Mouse (Mus musculus): ENCODE measurements around the gene 4930503B20Rik. TPM values are rescaled to one million over a fixed set of nuclear protein-coding genes. Genes with fewer than 3 reads are reported as not detected.

4930503B20Rik gene
- polyA plus RNA-seq, 1 experiment from 2014 or later = not detected

DNA sequence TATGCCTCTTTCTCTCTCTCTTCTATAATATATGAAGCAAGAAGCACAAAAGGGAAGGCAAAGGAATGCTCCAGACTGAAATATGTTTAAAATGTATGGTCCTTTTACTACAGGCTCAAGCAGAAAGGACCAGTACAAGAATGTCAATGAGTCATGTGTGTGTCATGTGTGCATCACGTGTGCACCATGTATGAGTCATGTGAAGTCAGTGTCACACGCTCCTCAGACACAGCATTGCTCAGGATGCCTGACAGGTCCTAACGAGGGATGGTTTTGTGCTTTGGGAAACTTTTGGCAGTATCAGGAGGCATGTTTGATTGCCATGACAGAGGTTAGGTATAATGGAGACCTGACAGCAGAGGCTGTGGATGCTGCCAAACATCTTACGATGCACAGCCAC lies 25.1 kb upstream of the 4930503B20Rik start:
- H3K4me1 ChIP-seq = no peaks in the 10 kb centered on the region
- no peaks in the 10 kb centered on the region for H3K36me3 ChIP-seq
- H3K4me3 ChIP-seq = no peak overlapping the region
- H3K9me3 ChIP-seq = no peaks in the 10 kb centered on the region
- no peak overlapping the region for H3K9ac ChIP-seq
- 86% methylated on average over 4 of the region's 4 CpGs for WGBS
- H3K27me3 ChIP-seq = no peaks in the 10 kb centered on the region
- H3K27ac ChIP-seq = no peak overlapping the region
- H3K4me2 ChIP-seq = no peak overlapping the region
- ATAC-seq (ENCODE audit: insufficient number of reproducible peaks, low FRiP score, low TSS enrichment, low read depth) = no peak

DNA sequence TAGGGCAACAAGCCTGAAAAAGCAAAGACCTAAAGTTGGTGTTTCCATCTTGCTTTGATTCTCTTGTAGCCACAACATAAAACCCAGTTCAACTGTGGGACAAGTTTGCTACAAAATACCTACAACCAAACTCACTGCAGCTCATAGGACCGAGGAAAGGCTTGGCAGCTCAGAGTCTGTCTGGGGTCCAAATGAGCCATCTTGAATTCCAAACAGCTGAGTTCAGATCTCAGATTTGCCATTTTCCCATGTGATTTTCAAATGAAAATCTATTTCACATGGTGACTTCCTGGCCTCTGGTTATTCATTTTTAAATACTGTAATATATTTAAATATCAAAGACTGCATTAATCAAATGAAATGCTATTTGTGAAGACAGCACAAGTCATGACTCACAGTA lies 24.0 kb upstream of the 4930503B20Rik start:
- Histone ChIP-seq H3K4me3 (no peak overlapping the region), H3K36me3 (no peaks in the 10 kb centered on the region), H3K27me3 (no peaks in the 10 kb centered on the region), H3K4me2 (no peak overlapping the region), H3K9ac (no peak overlapping the region), H3K4me1 (no peaks in the 10 kb centered on the region), H3K27ac (no peak overlapping the region), H3K9me3 (no peaks in the 10 kb centered on the region)
- WGBS = 74% methylated on average over 1 of the region's 1 CpGs
- no peak for ATAC-seq (ENCODE audit: insufficient number of reproducible peaks, low FRiP score, low TSS enrichment, low read depth)

DNA sequence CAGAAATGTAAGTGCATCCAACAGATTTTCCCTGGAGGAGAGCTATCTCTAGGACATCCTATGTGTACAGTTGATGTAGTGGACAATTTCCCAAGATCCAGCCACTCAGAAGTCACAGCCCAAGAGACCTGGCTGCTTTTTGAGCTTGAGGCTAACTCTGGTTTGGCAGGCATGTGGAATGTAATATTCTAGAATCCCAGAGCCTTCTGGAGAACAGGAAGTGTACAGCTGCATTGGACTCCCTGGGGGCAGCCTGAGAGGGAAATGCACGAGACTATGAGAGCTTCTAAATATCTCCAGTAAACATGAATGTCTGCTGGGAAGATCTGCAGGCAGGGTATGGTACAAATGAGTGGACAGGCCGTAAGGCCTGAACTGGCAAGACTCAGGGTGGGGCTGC lies 20.0 kb upstream of the 4930503B20Rik start:
- H3K4me1 ChIP-seq = no peaks in the 10 kb centered on the region
- no peaks in the 10 kb centered on the region for H3K36me3 ChIP-seq
- 35% methylated on average over 2 of the region's 2 CpGs for WGBS
- no peak for ATAC-seq (ENCODE audit: insufficient number of reproducible peaks, low FRiP score, low TSS enrichment, low read depth)
- no peak overlapping the region for H3K9ac ChIP-seq
- H3K4me3 ChIP-seq = no peak overlapping the region
- H3K27ac ChIP-seq = no peak overlapping the region
- no peaks in the 10 kb centered on the region for H3K9me3 ChIP-seq
- no peaks in the 10 kb centered on the region for H3K27me3 ChIP-seq
- no peak overlapping the region for H3K4me2 ChIP-seq

DNA sequence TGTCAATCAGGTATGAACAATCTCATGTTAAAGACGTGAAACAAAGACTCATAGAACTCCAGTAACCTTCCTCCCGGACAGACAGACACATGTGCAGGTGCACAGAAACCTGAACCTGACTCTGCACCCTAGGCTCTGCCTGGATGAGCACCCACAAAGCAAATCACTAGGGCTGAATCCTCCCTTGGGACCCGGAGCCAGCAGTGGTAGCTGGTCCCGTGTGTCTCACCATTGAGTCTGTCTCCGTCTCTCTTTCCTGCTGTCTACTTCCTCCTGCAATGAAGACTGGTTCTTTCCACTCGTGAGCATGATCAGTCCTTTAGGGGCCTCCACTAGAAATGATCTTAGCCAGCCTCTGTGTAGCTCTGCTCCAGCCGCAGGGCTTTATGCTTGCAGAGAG lies 10.8 kb upstream of the 4930503B20Rik start:
- Histone ChIP-seq H3K27ac (no peak overlapping the region), H3K36me3 (no peaks in the 10 kb centered on the region), H3K4me3 (no peak overlapping the region), H3K9ac (no peak overlapping the region), H3K4me1 (no peaks in the 10 kb centered on the region), H3K27me3 (no peaks in the 10 kb centered on the region), H3K9me3 (no peaks in the 10 kb centered on the region), H3K4me2 (no peak overlapping the region)
- no peak for ATAC-seq (ENCODE audit: insufficient number of reproducible peaks, low FRiP score, low TSS enrichment, low read depth)
- WGBS = 80% methylated on average over 7 of the region's 7 CpGs

DNA sequence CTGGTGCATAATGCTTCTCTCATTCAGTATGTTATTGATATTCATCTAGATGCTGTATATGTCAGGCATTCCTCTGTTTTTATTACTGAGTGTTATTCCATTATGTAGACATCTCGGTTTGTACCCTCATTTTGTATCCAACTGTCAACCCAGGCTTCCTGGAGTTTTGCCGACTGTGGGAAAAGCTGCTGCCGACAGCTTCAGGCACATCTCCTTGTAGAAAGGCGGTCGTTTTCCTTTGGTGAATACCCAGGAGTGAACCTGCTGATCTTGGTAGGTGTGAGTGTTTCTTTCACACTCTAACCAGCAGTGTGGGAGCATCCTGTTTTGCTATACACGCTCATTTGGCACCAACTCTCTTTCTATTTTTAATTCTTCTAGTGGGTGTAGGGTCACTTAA lies 9.9 kb upstream of the 4930503B20Rik start:
- H3K4me2 ChIP-seq = no peak overlapping the region
- H3K27me3 ChIP-seq = no peaks in the 10 kb centered on the region
- no peak overlapping the region for H3K27ac ChIP-seq
- H3K4me1 ChIP-seq = no peaks in the 10 kb centered on the region
- no peak for ATAC-seq (ENCODE audit: insufficient number of reproducible peaks, low FRiP score, low TSS enrichment, low read depth)
- no peak overlapping the region for H3K9ac ChIP-seq
- no peaks in the 10 kb centered on the region for H3K9me3 ChIP-seq
- 80% methylated on average over 6 of the region's 6 CpGs for WGBS
- no peaks in the 10 kb centered on the region for H3K36me3 ChIP-seq
- no peak overlapping the region for H3K4me3 ChIP-seq

DNA sequence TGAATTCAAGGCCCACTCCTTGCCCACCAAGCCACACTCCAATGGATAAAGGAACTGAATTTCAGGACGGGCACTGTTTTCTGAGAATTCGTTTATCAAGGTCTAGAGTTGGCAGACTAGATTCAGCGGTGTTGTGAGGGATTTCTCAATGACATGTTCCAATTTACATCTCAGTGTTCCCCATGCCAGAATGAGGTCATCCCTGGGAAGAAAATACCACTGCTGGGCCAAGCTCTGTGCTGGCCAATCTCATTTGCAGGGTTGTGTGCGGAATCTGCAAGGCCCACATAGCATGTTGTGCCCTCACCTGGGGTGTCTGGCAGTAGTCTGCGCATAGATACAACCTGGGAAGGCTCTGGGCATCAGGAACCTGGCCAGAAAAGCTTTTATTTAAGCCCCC lies 8.2 kb upstream of the 4930503B20Rik start:
- H3K4me2 ChIP-seq = no peak overlapping the region
- no peak for ATAC-seq (ENCODE audit: insufficient number of reproducible peaks, low FRiP score, low TSS enrichment, low read depth)
- no peak overlapping the region for H3K27ac ChIP-seq
- H3K36me3 ChIP-seq = no peaks in the 10 kb centered on the region
- H3K4me3 ChIP-seq = no peak overlapping the region
- no peak overlapping the region for H3K9ac ChIP-seq
- WGBS = 93% methylated on average over 5 of the region's 5 CpGs
- H3K4me1 ChIP-seq = no peaks in the 10 kb centered on the region
- no peaks in the 10 kb centered on the region for H3K27me3 ChIP-seq
- no peaks in the 10 kb centered on the region for H3K9me3 ChIP-seq

DNA sequence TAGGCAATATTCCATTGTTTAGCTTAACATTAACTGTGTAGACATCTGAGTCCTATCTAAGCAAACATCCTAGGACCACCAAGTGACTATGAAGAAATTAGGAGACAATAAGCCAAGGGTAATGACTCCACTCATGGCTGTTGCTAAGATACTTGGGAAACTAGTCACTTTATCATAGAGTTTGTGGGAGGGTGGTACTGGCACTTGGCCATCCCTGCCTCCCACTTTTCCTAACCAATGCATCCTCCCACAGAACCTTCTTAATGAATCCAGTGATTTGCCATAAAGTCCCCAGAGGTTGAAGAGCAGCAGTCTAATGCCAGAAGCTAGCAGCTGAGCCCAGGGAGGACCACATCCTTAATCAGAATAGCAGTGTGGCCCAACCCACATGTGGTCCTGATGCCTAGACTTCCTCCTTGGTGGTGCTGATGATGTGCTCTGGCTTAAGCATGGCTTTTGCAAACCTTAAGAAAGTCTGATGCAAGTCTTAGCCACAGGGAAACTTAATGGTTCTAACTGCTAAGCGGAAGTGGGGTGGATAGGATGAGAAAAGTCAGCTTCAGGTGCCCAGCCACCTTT lies 7.0 kb upstream of the 4930503B20Rik start:
- no peak for ATAC-seq (ENCODE audit: insufficient number of reproducible peaks, low FRiP score, low TSS enrichment, low read depth)

DNA sequence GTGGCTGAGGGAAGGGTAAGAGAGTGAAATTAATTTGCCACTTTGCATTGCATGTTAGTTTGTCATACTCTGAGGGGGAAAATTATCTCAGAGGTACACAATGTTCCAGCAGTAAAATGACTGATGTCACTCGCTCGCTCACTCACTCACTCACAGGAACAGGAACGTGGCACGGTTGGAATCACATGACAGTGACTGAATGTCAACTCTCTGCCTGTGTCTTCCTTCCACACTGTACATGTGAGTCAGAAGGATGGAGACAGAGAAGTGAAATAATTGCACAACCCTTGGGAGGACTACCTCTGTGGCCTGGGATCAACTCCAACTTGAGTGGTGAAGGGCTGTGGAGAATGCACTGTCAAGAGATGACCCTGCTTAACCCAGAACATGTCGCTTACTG lies 6.3 kb upstream of the 4930503B20Rik start:
- H3K27me3 ChIP-seq = no peaks in the 10 kb centered on the region
- no peak overlapping the region for H3K9ac ChIP-seq
- WGBS = 87% methylated on average over 5 of the region's 5 CpGs
- H3K27ac ChIP-seq = no peak overlapping the region
- no peak overlapping the region for H3K4me3 ChIP-seq
- H3K4me1 ChIP-seq = no peaks in the 10 kb centered on the region
- no peak overlapping the region for H3K4me2 ChIP-seq
- ATAC-seq (ENCODE audit: insufficient number of reproducible peaks, low FRiP score, low TSS enrichment, low read depth) = no peak
- H3K9me3 ChIP-seq = no peaks in the 10 kb centered on the region
- H3K36me3 ChIP-seq = no peaks in the 10 kb centered on the region

More for the DNA sequence above, 7.0 kb upstream of the 4930503B20Rik start:
- no peak overlapping the region for H3K4me3 ChIP-seq
- H3K9me3 ChIP-seq = no peaks in the 10 kb centered on the region
- H3K27ac ChIP-seq = no peak overlapping the region
- 81% methylated on average over 1 of the region's 1 CpGs for WGBS
- no peaks in the 10 kb centered on the region for H3K27me3 ChIP-seq
- no peak overlapping the region for H3K9ac ChIP-seq
- no peaks in the 10 kb centered on the region for H3K4me1 ChIP-seq
- no peaks in the 10 kb centered on the region for H3K36me3 ChIP-seq
- H3K4me2 ChIP-seq = no peak overlapping the region

DNA sequence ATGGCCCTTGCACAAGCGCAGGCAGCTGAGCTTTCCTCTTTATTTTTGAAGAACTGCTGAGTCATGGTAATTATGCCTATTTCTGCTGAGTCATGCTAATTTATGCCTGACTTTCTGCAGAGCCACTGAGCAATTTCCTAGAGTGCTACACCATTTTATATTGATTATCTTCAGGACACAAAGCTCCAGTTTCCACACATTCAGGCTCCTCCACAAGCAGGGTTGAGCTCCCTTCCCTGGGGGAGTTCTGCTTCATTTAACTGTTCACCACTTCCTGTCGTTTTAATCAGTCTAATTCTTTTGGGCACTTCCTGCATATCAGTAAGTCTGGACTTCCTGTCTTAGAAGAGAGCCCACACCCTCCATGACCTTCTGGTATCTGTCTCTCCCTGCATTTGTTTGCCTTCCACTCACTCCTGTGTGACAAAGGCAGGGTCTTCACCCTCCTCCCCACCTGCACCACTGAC lies 4.0 kb upstream of the 4930503B20Rik start:
- 61% methylated on average over 2 of the region's 2 CpGs for WGBS
- no peaks in the 10 kb centered on the region for H3K4me1 ChIP-seq
- H3K27ac ChIP-seq = no peak overlapping the region

DNA sequence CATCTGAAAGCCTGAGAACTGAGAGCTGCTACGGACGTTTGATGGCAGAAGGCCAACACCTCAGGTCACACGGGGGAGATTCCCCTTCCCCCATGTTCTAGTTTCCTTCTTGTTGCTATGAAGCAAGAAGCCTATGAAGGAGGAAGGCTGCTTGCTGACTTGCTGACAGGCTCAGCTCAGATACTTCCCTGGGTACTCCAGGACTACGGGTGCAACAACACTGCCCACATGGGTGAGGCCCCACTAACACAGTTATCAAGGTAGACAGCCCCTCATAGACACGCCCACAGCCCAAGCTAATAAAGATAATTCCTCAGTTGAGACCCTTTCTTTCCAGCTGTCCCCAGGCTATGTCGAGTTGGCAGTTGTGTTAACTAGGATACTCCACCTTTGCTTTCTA lies 2.6 kb upstream of the 4930503B20Rik start:
- Histone ChIP-seq H3K4me3 (no peak overlapping the region), H3K27me3 (no peaks in the 10 kb centered on the region), H3K9ac (no peak overlapping the region), H3K36me3 (no peaks in the 10 kb centered on the region), H3K4me1 (no peaks in the 10 kb centered on the region), H3K27ac (no peak overlapping the region), H3K4me2 (no peak overlapping the region), H3K9me3 (no peaks in the 10 kb centered on the region)
- no peak for ATAC-seq (ENCODE audit: insufficient number of reproducible peaks, low FRiP score, low TSS enrichment, low read depth)
- WGBS = 52% methylated on average over 6 of the region's 6 CpGs

More for the DNA sequence above, 4.0 kb upstream of the 4930503B20Rik start:
- Histone ChIP-seq H3K4me3 (no peak overlapping the region), H3K36me3 (no peaks in the 10 kb centered on the region), H3K4me2 (no peak overlapping the region), H3K9ac (no peak overlapping the region), H3K27me3 (no peaks in the 10 kb centered on the region), H3K9me3 (no peaks in the 10 kb centered on the region)
- ATAC-seq (ENCODE audit: insufficient number of reproducible peaks, low FRiP score, low TSS enrichment, low read depth) = no peak

DNA sequence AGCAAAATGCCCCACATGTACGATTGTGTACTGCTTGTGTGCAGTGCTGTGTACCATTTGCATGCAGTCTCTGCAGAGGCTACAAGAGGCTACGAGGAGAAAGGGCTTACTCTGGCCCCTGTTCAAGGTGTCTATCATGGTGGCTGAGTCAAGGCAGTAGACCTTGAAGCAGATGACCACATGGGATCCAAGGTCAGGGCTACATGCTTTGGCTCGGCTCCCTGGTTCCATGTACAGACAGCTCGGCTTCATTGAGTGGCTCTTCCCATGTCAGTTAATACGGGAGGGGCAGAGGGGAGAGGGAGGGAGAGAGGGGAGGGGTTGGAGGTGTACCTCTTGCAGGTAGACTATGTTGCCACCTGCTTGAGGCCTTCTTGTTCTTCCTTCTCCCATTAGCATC lies 1.3 kb upstream of the 4930503B20Rik start:
- Histone ChIP-seq H3K27me3 (no peaks in the 10 kb centered on the region), H3K36me3 (no peaks in the 10 kb centered on the region), H3K4me1 (no peaks in the 10 kb centered on the region), H3K4me2 (no peak overlapping the region), H3K27ac (no peak overlapping the region), H3K9ac (no peak overlapping the region), H3K4me3 (no peak overlapping the region), H3K9me3 (no peaks in the 10 kb centered on the region)
- WGBS = 81% methylated on average over 5 of the region's 5 CpGs
- ATAC-seq (ENCODE audit: insufficient number of reproducible peaks, low FRiP score, low TSS enrichment, low read depth) = no peak

DNA sequence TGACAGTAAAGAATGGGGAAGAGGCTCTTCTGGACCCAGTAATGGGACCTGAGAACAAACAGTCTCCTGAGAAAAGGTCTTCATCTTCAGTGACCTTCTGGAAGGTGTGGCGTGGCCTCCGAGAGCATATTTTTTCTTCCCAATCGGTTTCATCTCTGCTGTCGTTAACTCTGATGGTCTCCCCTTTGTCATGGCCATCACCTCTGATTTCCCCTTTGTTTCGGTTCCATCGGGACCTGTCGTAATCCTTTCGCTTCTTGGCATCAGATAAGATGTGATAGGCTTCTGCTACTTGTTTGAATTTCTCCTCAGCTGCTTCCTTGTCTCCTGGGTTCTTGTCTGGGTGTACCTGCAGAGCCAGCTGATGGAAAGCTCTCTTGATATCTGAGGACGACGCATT lies 401 bp downstream of the 4930503B20Rik start:
- 94% methylated on average over 10 of the region's 10 CpGs for WGBS
- H3K27me3 ChIP-seq = no peaks in the 10 kb centered on the region
- H3K4me2 ChIP-seq = no peak overlapping the region
- no peak overlapping the region for H3K27ac ChIP-seq
- no peak for ATAC-seq (ENCODE audit: insufficient number of reproducible peaks, low FRiP score, low TSS enrichment, low read depth)
- no peak overlapping the region for H3K9ac ChIP-seq
- no peaks in the 10 kb centered on the region for H3K9me3 ChIP-seq
- H3K4me3 ChIP-seq = no peak overlapping the region
- no peaks in the 10 kb centered on the region for H3K36me3 ChIP-seq
- H3K4me1 ChIP-seq = no peaks in the 10 kb centered on the region

DNA sequence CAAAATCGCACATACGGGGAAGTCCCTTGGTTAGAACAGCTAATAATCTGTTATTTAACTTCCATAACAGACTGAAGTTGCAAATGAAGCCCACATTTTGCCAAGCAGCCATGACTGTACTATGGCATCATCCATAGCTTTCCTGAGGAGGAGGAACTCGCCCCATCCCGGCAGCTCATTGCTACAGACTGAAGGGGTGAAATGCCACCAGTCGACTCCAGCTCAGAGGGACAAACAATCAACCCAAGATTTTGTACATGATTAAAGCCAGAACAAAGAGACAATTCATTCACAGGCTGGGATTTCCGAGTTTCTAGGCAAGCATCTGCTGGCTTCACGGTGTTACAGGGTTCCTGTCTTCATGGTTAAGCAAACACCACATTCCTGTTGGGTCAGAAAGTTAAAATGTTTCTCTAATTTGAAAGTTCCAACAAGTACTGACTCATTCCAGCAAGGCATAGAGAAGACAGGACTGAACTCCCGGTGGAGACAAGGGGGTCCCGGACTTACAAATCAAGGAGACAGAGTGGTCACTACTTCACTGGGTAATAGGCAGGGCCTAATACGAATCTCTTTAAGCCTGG lies 1.7 kb downstream of the 4930503B20Rik start:
- ATAC-seq (ENCODE audit: insufficient number of reproducible peaks, low FRiP score, low TSS enrichment, low read depth) = no peak

More for the DNA sequence above, 1.7 kb downstream of the 4930503B20Rik start:
- Histone ChIP-seq H3K4me2 (no peak overlapping the region), H3K36me3 (no peaks in the 10 kb centered on the region), H3K4me3 (no peak overlapping the region), H3K27ac (no peak overlapping the region), H3K9ac (no peak overlapping the region), H3K9me3 (no peaks in the 10 kb centered on the region), H3K27me3 (no peaks in the 10 kb centered on the region), H3K4me1 (no peaks in the 10 kb centered on the region)
- 71% methylated on average over 10 of the region's 10 CpGs for WGBS

Data from limb, embryonic 15.5 days (tissue).